21 mouse cellular contexts compared by ENCODE assay signal in the genomic region with DNA sequence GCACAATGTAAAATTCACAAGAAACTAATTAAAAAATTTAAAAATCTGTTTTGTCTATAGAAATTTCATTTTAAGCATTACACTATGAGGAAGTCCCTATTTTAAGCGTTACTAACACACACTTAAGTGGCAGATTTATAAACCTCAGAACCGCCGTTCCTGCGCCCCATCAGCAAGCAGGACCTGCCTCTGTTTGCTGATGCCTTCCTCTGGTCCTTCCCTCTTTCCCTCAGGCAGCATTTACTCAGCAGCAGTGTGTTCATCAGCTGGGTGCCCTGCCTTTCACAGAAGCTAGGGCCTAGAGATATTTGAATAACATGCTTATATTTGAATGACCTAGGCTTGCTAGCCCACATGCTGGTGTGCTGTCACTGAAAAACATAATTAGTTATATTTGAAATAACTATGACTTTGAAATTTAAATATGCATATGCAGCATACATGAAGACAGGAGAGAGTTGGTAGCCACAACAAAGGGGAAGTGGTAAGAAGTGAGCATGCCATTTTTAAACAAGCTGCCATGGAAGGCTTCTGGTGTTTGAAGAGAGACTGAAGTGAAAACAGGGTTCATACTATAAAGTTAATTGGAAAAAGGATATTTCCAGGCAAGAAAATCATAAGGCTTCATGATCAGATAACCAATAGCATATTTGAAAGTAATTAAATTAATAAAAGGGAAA. TPM values are rescaled to one million over a fixed set of nuclear protein-coding genes. Genes with fewer than 3 reads are reported as not detected.
"Had no signal": no experiment of that assay in that cellular context is flagged by ENCODE, and none has a peak within 500 bp of the region (broad histone marks: within the 10 kb centered on the region; RNA-seq: fewer than 3 reads in every experiment).

No protein-coding gene starts in this region.

- H3K4me2 ChIP-seq: liver, embryonic 11.5 days; liver, embryonic 15.5 days; midbrain, embryonic 11.5 days; midbrain, embryonic 15.5 days; neural tube, embryonic 12.5 days; stomach, embryonic 15.5 days had no signal

- H3K4me3 ChIP-seq: layer of hippocampus, adult 2 months; left cerebral cortex, adult 2 months; limb, embryonic 10.5 days; liver, embryonic 15.5 days; midbrain, embryonic 15.5 days; neural tube, embryonic 12.5 days; stomach, embryonic 15.5 days had no signal

- H3K27ac ChIP-seq: kidney, postnatal 0 days; layer of hippocampus, adult 2 months; left cerebral cortex, adult 2 months; limb, embryonic 10.5 days; liver, embryonic 15.5 days; midbrain, embryonic 15.5 days; neural tube, embryonic 12.5 days; stomach, embryonic 15.5 days had no signal

- H3K27me3 ChIP-seq: liver, embryonic 15.5 days; midbrain, embryonic 15.5 days; neural tube, embryonic 12.5 days; stomach, embryonic 15.5 days had no signal

- H3K9me3 ChIP-seq: limb, embryonic 10.5 days; liver, embryonic 15.5 days; midbrain, embryonic 15.5 days; neural tube, embryonic 12.5 days; stomach, embryonic 15.5 days had no signal

- H3K4me1 ChIP-seq: midbrain, embryonic 15.5 days; neural tube, embryonic 12.5 days; stomach, embryonic 15.5 days had no signal

- H3K9ac ChIP-seq: liver, embryonic 15.5 days; midbrain, embryonic 15.5 days; neural tube, embryonic 12.5 days; stomach, embryonic 15.5 days had no signal

- ATAC-seq: lung, postnatal 0 days; midbrain, embryonic 15.5 days had no signal

- DNase-seq: kidney, adult 11 months; kidney, adult 9 months; kidney, postnatal 4 days; lung, adult 2 months; right cerebral cortex, adult 18-20 months; right cerebral cortex, postnatal 25 days; thymus, adult 2 months; thymus, postnatal 36 days had no signal

RNA-seq across cellular contexts. Expression of a gene that starts 8.3 kb away (rescaled TPM):
- polyA plus RNA-seq: small intestine, adult 2 months; thymus, adult 2 months had no signal

RNA-seq across cellular contexts. Expression of a gene that starts 56.4 kb away (rescaled TPM):
- total RNA-seq: monocyte, adult 5-6 weeks had no signal
- polyA plus RNA-seq: kidney, postnatal 0 days; limb, embryonic 10.5 days; liver, embryonic 11.5 days; liver, embryonic 15.5 days; lung, postnatal 0 days; midbrain, embryonic 11.5 days; small intestine, adult 2 months; stomach, embryonic 15.5 days; thymus, adult 2 months had no signal
